Comparison of ENCODE assay signal across 20 mouse cellular contexts in the genomic region with DNA sequence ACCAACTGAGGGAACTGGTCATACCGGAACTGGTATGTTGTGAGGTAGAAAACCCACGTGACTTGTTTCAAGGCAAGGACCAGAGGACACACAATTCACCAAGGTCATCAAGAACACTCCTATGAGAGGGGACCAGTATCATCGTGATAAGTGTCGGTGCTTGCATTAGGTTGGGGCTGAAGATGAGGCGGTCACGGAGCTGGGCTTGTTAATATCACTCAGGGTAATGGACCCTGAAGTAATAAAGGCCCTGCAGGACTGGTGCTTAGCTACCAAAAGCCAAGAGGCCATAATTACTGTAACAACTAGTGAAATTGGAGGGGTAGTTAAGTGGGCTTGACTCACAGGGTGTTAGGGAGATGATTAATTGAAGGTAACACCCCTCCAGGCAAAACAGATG.
DNase-seq lines count a peak whose midpoint lies in the region; ATAC-seq and TF ChIP-seq lines count a peak whose summit lies in the region.
"Had no signal": no experiment of that assay in that cellular context is flagged by ENCODE, and none has a peak within 500 bp of the region (broad histone marks: within the 10 kb centered on the region; RNA-seq: fewer than 3 reads in every experiment).

No protein-coding gene starts in this region.

- H3K4me1 ChIP-seq in hindbrain, embryonic 11.5 days (replicated peaks; ENCODE audit: control insufficient read depth, insufficient read depth, low read length), result no peaks in the 10 kb centered on the region
- H3K4me1 ChIP-seq in hindbrain, postnatal 0 days (ENCODE audit: insufficient read depth, low read length), result no peaks in the 10 kb centered on the region
- H3K4me1 ChIP-seq in hindbrain, embryonic 13.5 days (replicated peaks), result no peaks in the 10 kb centered on the region
- no peaks in the 10 kb centered on the region for H3K4me1 ChIP-seq in hindbrain, embryonic 10.5 days (replicated peaks)
- no peaks in the 10 kb centered on the region for H3K4me1 ChIP-seq in neural tube, embryonic 13.5 days (replicated peaks)
- no peaks in the 10 kb centered on the region for H3K4me1 ChIP-seq in hindbrain, embryonic 16.5 days (ENCODE audit: control insufficient read depth, insufficient read depth, low read depth, low read length)
- H3K4me1 ChIP-seq in limb, embryonic 10.5 days, result no peaks in the 10 kb centered on the region
- H3K4me1 ChIP-seq: embryonic facial prominence, embryonic 10.5 days; embryonic facial prominence, embryonic 12.5 days had no signal

- no peak overlapping the region for H3K4me2 ChIP-seq in hindbrain, embryonic 11.5 days (replicated peaks; ENCODE audit: low read depth, low read length)
- no peak overlapping the region for H3K4me2 ChIP-seq in hindbrain, postnatal 0 days (ENCODE audit: low read depth, low read length)
- no peak overlapping the region for H3K4me2 ChIP-seq in hindbrain, embryonic 13.5 days
- no peak overlapping the region for H3K4me2 ChIP-seq in neural tube, embryonic 13.5 days
- no peak overlapping the region for H3K4me2 ChIP-seq in hindbrain, embryonic 16.5 days (ENCODE audit: low read length)
- H3K4me2 ChIP-seq: embryonic facial prominence, embryonic 12.5 days; forebrain, embryonic 13.5 days; forebrain, embryonic 15.5 days had no signal

- no peak for TF ChIP-seq CTCF in hindbrain, postnatal 0 days (IDR thresholded peaks at IDR 0.05; ENCODE audit: low read depth)

- H3K9ac ChIP-seq in hindbrain, embryonic 11.5 days (ENCODE audit: low read depth, low read length), result no peak overlapping the region
- H3K9ac ChIP-seq in hindbrain, postnatal 0 days (replicated peaks; ENCODE audit: low read length), result no peak overlapping the region
- no peak overlapping the region for H3K9ac ChIP-seq in hindbrain, embryonic 13.5 days
- H3K9ac ChIP-seq in neural tube, embryonic 13.5 days, result no peak overlapping the region
- no peak overlapping the region for H3K9ac ChIP-seq in hindbrain, embryonic 16.5 days (ENCODE audit: low read depth, low read length)
- H3K9ac ChIP-seq: embryonic facial prominence, embryonic 12.5 days; forebrain, embryonic 13.5 days; forebrain, embryonic 15.5 days had no signal

- no peak overlapping the region for H3K4me3 ChIP-seq in hindbrain, embryonic 11.5 days (ENCODE audit: low read depth, low read length)
- H3K4me3 ChIP-seq in hindbrain, postnatal 0 days (ENCODE audit: low read length), result no peak overlapping the region
- no peak overlapping the region for H3K4me3 ChIP-seq in hindbrain, embryonic 13.5 days
- no peak overlapping the region for H3K4me3 ChIP-seq in hindbrain, embryonic 10.5 days
- no peak overlapping the region for H3K4me3 ChIP-seq in neural tube, embryonic 13.5 days
- no peak overlapping the region for H3K4me3 ChIP-seq in hindbrain, embryonic 16.5 days (ENCODE audit: low read length)
- no peak overlapping the region for H3K4me3 ChIP-seq in limb, embryonic 10.5 days
- H3K4me3 ChIP-seq: embryonic facial prominence, embryonic 10.5 days; embryonic facial prominence, embryonic 12.5 days; forebrain, embryonic 13.5 days; forebrain, embryonic 15.5 days had no signal

- 89% methylated on average over 6 of the region's 6 CpGs for WGBS in hindbrain, embryonic 11.5 days
- 82% methylated on average over 6 of the region's 6 CpGs for WGBS in hindbrain, postnatal 0 days
- WGBS in hindbrain, embryonic 13.5 days, result 79% methylated on average over 6 of the region's 6 CpGs
- WGBS in hindbrain, embryonic 10.5 days, result 90% methylated on average over 6 of the region's 6 CpGs
- 54% methylated on average over 6 of the region's 6 CpGs for WGBS in neural tube, embryonic 13.5 days
- WGBS in hindbrain, embryonic 16.5 days, result 81% methylated on average over 6 of the region's 6 CpGs
- WGBS in limb, embryonic 10.5 days, result 74% methylated on average over 6 of the region's 6 CpGs

- H3K27ac ChIP-seq in hindbrain, embryonic 11.5 days (ENCODE audit: low read depth, low read length), result no peak overlapping the region
- H3K27ac ChIP-seq in hindbrain, postnatal 0 days, result no peak overlapping the region
- no peak overlapping the region for H3K27ac ChIP-seq in hindbrain, embryonic 13.5 days
- no peak overlapping the region for H3K27ac ChIP-seq in hindbrain, embryonic 10.5 days
- no peak overlapping the region for H3K27ac ChIP-seq in neural tube, embryonic 13.5 days (replicated peaks)
- no peak overlapping the region for H3K27ac ChIP-seq in hindbrain, embryonic 16.5 days (ENCODE audit: low read depth, low read length)
- no peak overlapping the region for H3K27ac ChIP-seq in limb, embryonic 10.5 days
- H3K27ac ChIP-seq: embryonic facial prominence, embryonic 10.5 days; embryonic facial prominence, embryonic 12.5 days; forebrain, embryonic 13.5 days; forebrain, embryonic 15.5 days had no signal

- H3K36me3 ChIP-seq in hindbrain, embryonic 11.5 days (ENCODE audit: control insufficient read depth, insufficient read depth, low read length), result no peaks in the 10 kb centered on the region
- H3K36me3 ChIP-seq in hindbrain, postnatal 0 days (ENCODE audit: insufficient read depth, low read length), result no peaks in the 10 kb centered on the region
- H3K36me3 ChIP-seq in hindbrain, embryonic 13.5 days, result no peaks in the 10 kb centered on the region
- H3K36me3 ChIP-seq in hindbrain, embryonic 10.5 days, result no peaks in the 10 kb centered on the region
- H3K36me3 ChIP-seq in neural tube, embryonic 13.5 days, result no peaks in the 10 kb centered on the region
- no peaks in the 10 kb centered on the region for H3K36me3 ChIP-seq in hindbrain, embryonic 16.5 days (ENCODE audit: control insufficient read depth, insufficient read depth, low read length)
- H3K36me3 ChIP-seq in limb, embryonic 10.5 days, result no peaks in the 10 kb centered on the region
- H3K36me3 ChIP-seq: embryonic facial prominence, embryonic 10.5 days; embryonic facial prominence, embryonic 12.5 days had no signal

- ATAC-seq in hindbrain, embryonic 11.5 days (ENCODE audit: low FRiP score), result peak; percentile 25; the same call in 1 of the 2 replicates
- no peak for ATAC-seq in hindbrain, postnatal 0 days
- ATAC-seq in hindbrain, embryonic 13.5 days (ENCODE audit: low FRiP score), result 0 out of 2 replicates have a peak, but pooled peaks have one; percentile 57
- ATAC-seq in neural tube, embryonic 13.5 days (ENCODE audit: low read depth), result peak; percentile 63
- ATAC-seq in hindbrain, embryonic 16.5 days, result 0 out of 2 replicates have a peak, but pooled peaks have one; percentile 11
- ATAC-seq: forebrain, embryonic 13.5 days; forebrain, embryonic 15.5 days had no signal

- DNase-seq in hindbrain, embryonic 11.5 days (ENCODE audit: low spot score), result no peak
- DNase-seq in hindbrain, postnatal 0 days (ENCODE audit: low spot score), result no peak
- DNase-seq in hindbrain, embryonic 10.5 days (ENCODE audit: low spot score), result no peak
- DNase-seq in neural tube, embryonic 10.5 days (ENCODE audit: extremely low spot score, low spot score), result no peak
- no peak for DNase-seq in limb, embryonic 10.5 days (ENCODE audit: low spot score)
- DNase-seq: adrenal gland, adult 2 months; adrenal gland, postnatal 10 days; adrenal gland, postnatal 25 days; cerebellum, adult 11-12 months; cerebellum, adult 2 months; cerebellum, adult 9-10 months; cerebellum, postnatal 10 days; cerebellum, postnatal 25 days had no signal

- H3K27me3 ChIP-seq in hindbrain, embryonic 11.5 days (ENCODE audit: control insufficient read depth, insufficient read depth, low read length), result no peaks in the 10 kb centered on the region
- H3K27me3 ChIP-seq in hindbrain, postnatal 0 days (ENCODE audit: insufficient read depth, low read length), result no peaks in the 10 kb centered on the region
- no peaks in the 10 kb centered on the region for H3K27me3 ChIP-seq in hindbrain, embryonic 13.5 days
- no peaks in the 10 kb centered on the region for H3K27me3 ChIP-seq in hindbrain, embryonic 10.5 days (ENCODE audit: insufficient read depth, poor library complexity, severe bottlenecking)
- H3K27me3 ChIP-seq in neural tube, embryonic 13.5 days, result no peaks in the 10 kb centered on the region
- H3K27me3 ChIP-seq in hindbrain, embryonic 16.5 days (replicated peaks; ENCODE audit: control insufficient read depth, insufficient read depth, low read length), result no peaks in the 10 kb centered on the region
- no peaks in the 10 kb centered on the region for H3K27me3 ChIP-seq in limb, embryonic 10.5 days (ENCODE audit: low read depth, poor library complexity, severe bottlenecking)
- H3K27me3 ChIP-seq: embryonic facial prominence, embryonic 12.5 days; forebrain, embryonic 13.5 days; forebrain, embryonic 15.5 days had no signal

- no peaks in the 10 kb centered on the region for H3K9me3 ChIP-seq in hindbrain, embryonic 11.5 days (ENCODE audit: control insufficient read depth, low read length)
- no peaks in the 10 kb centered on the region for H3K9me3 ChIP-seq in hindbrain, postnatal 0 days (ENCODE audit: low read length)
- no peaks in the 10 kb centered on the region for H3K9me3 ChIP-seq in hindbrain, embryonic 13.5 days
- no peaks in the 10 kb centered on the region for H3K9me3 ChIP-seq in hindbrain, embryonic 10.5 days
- no peaks in the 10 kb centered on the region for H3K9me3 ChIP-seq in neural tube, embryonic 13.5 days
- H3K9me3 ChIP-seq in hindbrain, embryonic 16.5 days (ENCODE audit: control insufficient read depth, low read length), result no peaks in the 10 kb centered on the region
- no peaks in the 10 kb centered on the region for H3K9me3 ChIP-seq in limb, embryonic 10.5 days (replicated peaks)
- H3K9me3 ChIP-seq: embryonic facial prominence, embryonic 10.5 days; embryonic facial prominence, embryonic 12.5 days; forebrain, embryonic 13.5 days; forebrain, embryonic 15.5 days had no signal
